Mouse (Mus musculus) left cerebral cortex, postnatal 10 days (tissue): ENCODE data around the gene Slc25a28. TPM values are rescaled to one million over a fixed set of nuclear protein-coding genes. Genes with fewer than 3 reads are reported as not detected.
A peak's percentile ranks its signal among the peaks of the same experiment; 100 is the strongest.

Source experiments
- DNase-seq, 2 experiments: peaks; one replicate each; pipeline ENCODE4 v3.0.0; 2021 to 2022; ENCODE audit warnings: low spot score in 2 of 2, mixed read lengths in 1 of 2; ENCODE audit errors: extremely low spot score in 1 of 2
- intact Hi-C: fragments of 180-260 bp; cut with DNase I; formaldehyde crosslinking; loops from one replicate; pipeline ENCODE4 v1.15.1; 2025
- total RNA-seq, 2 experiments: library from RNA; stranded (reverse); gene quantifications; 2 replicates each; pipeline ENCODE4 v1.2.3; 2021

The Slc25a28 gene
- total RNA-seq, 2 experiments from 2014 or later, result 34.7 to 38.3 TPM

GRCm38 (mm10) chr19:43648343-43648742 lies 26.3 kb downstream of the Slc25a28 start:
- no peak for DNase-seq
- intact Hi-C loops, result no loop called here

- DNase-seq, result no peak
- intact Hi-C loops, result no loop called here
Observed at GRCm38 (mm10) chr19:43647261-43647660, 27.4 kb downstream of the Slc25a28 start.

GRCm38 (mm10) chr19:43646852-43647251 lies 27.8 kb downstream of the Slc25a28 start:
- intact Hi-C loops, result no loop called here
- no peak for DNase-seq

DNA sequence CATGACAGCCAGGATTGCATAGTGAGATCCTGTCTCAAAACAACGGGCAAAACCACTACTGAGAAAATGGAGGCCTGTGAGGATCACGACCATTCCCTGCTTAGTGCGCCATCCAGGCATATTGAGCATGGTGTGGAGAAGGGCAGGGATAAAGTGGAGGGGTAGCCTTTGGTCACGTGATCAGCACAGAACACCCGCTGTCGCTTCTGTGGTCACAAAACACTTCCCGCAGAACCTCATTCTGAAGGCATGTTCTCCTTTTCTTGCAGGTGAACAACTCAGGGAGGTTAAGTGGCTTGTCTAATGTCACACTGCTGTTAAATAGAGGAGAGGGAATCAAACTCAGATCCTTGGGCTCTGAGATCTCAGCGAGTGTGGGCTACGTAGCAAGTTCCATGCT lies 29.2 kb downstream of the Slc25a28 start:
- DNase-seq, result no peak
- intact Hi-C loops, result no loop called here

- intact Hi-C loops, result no loop called here
- DNase-seq, result no peak
Observed at GRCm38 (mm10) chr19:43642843-43643242, 31.8 kb downstream of the Slc25a28 start.

- DNase-seq, result no peak
- intact Hi-C loops, result no loop called here
Observed at GRCm38 (mm10) chr19:43641833-43642232, 32.8 kb downstream of the Slc25a28 start.

DNA sequence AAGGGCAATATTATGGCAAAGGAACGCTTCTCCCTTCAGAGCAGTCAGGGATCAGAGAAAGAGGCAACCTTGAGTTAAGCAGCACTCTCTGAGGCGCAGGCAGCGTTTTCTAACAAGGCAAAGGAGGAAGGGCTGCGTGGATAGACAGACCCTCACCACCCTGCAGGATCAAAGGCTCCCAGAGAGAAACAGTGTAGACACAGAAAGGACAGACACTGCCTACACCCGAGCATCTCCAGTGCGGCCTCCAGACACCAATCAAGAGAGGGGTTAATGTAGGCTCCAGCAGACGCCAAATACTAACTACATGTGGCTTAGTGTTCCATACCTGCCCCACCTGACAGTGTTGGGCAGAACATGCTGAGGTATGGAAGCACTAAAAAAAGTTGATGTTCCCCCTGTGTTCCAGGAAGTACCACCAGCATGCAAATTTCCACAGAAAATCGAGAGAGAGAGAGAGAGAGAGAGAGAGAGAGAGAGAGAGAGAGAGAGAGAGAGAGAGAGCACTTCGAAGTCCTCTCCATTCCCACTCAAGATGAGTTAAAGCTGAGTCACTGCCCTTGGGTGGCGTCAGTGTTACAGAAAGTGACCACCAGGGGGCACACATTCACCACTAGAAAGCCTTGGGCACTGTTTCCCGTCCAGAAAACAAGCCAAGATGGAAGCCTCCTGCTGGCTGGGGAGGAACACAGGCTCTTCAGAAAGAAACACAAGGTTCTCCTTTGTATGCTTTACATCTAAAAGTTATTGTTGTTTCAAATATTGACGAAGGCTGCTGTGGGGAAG lies 44.0 kb downstream of the Slc25a28 start:
- intact Hi-C loops, result loop anchor here (2.0 to 5.0 kb wide), 2 partner anchors 24 to 37 kb away; no protein-coding TSS in a partner anchor
- DNase-seq, result peak; percentile 74 to 84

GRCm38 (mm10) chr19:43629088-43629487 lies 45.6 kb downstream of the Slc25a28 start:
- intact Hi-C loops, result no loop called here
- DNase-seq, result no peak

- intact Hi-C loops, result no loop called here
- no peak for DNase-seq
Observed at GRCm38 (mm10) chr19:43627345-43627744, 47.3 kb downstream of the Slc25a28 start.

DNA sequence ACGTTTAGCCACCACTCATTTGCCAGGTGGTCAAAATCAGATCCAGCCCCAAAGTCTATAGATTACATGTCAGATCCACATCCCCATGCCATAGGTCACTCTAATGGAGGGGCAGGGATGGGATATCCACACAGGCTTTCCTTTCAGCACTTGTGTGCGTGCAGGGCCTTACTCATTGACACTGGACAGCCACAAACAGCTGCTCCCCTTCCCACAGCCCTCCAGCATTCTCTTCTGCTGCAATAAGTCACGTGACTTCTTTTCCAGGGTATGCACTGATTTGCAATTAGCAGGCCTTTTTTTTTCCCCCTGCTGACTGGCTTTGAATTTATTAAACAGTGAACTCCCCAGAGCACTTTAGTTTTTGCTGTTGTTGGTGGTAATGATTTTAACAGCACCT lies 48.5 kb downstream of the Slc25a28 start:
- no peak for DNase-seq
- intact Hi-C loops, result no loop called here

DNA sequence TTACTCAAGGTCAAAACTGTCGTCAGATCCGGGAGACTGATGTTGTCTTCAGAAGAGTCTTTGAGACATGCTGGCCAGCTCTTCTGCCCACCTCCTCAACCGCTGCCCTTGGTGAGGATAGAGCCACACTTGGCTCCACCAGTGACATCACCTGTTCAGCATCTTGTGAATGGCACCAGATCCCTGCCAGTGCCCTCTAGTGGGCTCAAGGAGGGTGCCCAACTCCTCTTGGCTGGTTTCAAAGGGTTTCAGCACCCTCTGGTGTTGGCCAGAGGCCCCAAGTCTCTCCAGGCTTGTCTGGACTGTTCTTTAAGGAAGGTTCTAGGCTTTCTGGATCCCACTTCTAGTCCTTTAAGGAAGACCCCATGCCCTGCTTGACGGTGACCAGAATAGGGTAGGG lies 50.8 kb downstream of the Slc25a28 start:
- peak; percentile 25 to 51 for DNase-seq
- intact Hi-C loops, result no loop called here

DNA sequence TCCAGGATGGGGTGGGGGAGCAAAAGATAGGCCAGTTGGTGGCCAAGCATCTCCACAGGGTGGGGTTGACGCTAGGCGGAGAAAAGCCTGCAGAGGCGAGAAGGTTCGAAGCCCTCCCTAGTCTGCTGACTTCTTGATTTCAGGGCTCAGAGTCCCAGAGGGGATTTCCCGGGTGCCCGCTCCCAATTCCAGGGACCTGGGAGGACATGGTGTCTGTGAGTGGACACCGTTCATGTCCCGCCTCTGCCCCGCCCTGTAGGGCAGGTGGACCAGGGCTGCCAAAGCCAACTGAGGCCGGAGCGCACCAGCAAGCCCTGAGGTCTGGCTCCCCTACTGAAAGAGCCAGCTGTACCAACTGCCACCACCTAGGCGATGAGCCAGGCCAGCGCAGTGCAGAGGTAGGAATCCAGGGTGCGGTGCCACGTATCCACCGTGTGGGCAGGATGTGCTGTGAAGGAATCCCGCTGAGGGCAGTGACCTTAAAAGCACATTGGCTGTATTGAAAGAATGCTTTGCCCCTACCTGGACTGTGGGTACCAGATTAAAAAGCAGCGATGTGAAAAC lies 54.7 kb downstream of the Slc25a28 start:
- intact Hi-C loops, result loop anchor here (10.0 kb wide), 1 partner anchor 1535 kb away; the partner anchor contains the start of gene Tlx1
- peak in 1 of 2 experiments; percentile 21 for DNase-seq

DNA sequence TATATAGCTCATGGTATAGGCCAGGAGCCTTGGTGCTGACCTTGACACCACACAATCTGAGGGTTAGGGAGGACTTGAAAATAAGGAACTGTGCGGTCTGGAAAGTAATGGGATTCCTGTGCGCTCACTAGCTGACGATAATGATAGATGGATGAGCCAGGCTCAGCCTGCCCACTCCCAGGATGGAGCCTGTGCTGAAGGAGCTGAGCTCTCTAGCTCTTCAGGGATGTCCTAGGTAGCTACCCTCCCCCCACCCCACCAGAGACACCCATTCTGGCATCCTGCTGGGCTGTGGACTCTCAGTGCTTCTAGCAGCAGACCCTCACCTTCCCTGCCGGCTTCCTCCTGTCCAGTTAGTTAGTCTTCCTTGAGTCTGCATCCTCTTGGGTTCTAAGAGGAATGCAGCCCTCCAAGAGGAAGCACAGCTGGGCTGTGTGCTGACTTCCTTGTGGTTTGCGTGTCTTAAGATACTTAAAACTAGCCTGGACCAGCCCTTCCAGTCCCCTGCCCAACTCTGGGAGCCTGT lies 56.1 kb downstream of the Slc25a28 start:
- intact Hi-C loops, result loop anchor here (10.0 kb wide), 1 partner anchor 1536 kb away; the partner anchor contains the start of gene Tlx1
- no peak for DNase-seq

DNA sequence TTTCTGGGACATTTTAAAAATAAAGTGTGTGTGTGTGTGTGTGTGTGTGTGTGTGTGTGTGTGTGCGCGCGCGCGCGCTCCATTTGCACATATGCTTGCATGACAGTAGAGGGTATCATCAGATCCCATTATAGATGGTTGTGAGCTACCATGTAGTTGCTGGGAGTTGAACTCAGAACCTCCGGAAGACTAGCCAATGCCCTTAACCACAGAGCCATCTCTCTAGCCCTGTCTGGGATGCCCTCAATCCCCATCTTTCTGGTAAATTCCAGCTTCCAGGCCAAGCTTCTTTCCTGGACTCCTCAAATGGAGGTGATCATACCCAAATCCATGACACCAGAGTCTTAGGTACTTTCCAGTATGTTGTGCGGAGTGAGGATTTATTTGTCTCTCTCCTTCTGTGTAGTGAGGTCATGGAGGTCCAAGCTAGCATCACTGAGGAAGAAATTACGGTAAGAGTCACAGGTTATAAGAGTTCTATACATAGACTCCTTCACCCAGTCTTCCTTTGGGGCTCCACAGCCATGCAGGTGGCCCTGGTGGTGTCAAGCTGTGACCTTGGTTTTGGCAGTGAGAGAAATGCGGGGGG lies 56.8 kb downstream of the Slc25a28 start:
- intact Hi-C loops, result loop anchor here (10.0 kb wide), 1 partner anchor 1537 kb away; the partner anchor contains the start of gene Tlx1
- no peak for DNase-seq

DNA sequence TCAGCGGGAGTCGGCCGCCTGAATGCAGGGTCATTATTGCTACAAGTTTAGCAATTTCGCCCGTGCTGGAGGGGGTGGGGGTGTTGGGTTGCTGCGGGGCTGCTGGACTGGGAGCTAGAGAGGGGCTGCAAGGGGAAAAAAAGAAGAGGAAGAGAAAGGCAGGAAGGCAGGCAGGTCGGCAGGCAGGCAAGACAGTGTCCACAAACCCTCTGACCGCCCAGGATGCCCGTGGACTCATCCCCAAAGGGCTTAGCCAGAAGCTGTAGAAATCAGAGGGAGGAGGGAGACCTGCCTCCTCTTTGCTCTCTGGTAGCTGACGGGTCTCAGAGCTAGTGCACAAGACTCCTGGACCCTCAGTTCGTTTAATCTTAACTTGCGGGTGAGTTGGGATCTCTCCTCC lies 57.8 kb downstream of the Slc25a28 start:
- intact Hi-C loops, result loop anchor here (10.0 kb wide), 1 partner anchor 1538 kb away; the partner anchor contains the start of gene Tlx1
- no peak for DNase-seq

DNA sequence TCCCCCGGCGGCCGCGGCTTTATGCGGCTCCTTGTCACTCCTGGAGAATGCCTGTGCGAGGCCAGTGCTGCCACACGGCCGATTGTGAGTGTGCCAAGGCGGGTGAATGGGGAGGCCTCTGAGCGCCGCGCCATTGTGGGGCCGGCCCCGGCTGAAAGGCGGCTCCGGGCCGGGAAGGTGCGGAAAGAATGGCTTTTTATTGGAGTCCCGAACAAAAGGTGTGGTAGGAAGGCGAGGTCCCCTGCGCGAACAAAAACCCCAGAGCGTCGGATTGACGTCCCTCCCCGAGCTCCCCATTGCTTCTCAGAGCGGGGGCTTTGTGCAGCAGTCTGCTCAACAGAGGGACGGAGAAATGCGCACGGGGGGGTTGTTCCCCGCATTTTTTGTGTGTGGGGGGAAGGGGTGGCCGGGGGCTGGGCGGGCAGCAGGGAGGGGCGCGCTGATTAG lies 58.2 kb downstream of the Slc25a28 start:
- DNase-seq, result peak in 1 of 2 experiments; percentile 26
- intact Hi-C loops, result loop anchor here (10.0 kb wide), 1 partner anchor 1538 kb away; the partner anchor contains the start of gene Tlx1

- intact Hi-C loops, result loop anchor here (10.0 kb wide), 1 partner anchor 1539 kb away; the partner anchor contains the start of gene Tlx1
Observed at GRCm38 (mm10) chr19:43615571-43616414, 58.9 kb downstream of the Slc25a28 start.

GRCm38 (mm10) chr19:43615074-43615445 lies 59.6 kb downstream of the Slc25a28 start:
- intact Hi-C loops, result loop anchor here (10.0 kb wide), 1 partner anchor 1540 kb away; the partner anchor contains the start of gene Tlx1
- DNase-seq, result no peak

More at GRCm38 (mm10) chr19:43615571-43616414, 58.9 kb downstream of the Slc25a28 start:
- no peak for DNase-seq
